Mouse (Mus musculus): Measurements from ENCODE around the gene Rapsn. TPM values are rescaled to one million over a fixed set of nuclear protein-coding genes. Genes with fewer than 3 reads are reported as not detected.
A peak's percentile ranks its signal among the peaks of the same experiment; 100 is the strongest.

Gene Rapsn
- polyA plus RNA-seq, 1 experiment from 2014 or later, result 40.9 TPM

DNA sequence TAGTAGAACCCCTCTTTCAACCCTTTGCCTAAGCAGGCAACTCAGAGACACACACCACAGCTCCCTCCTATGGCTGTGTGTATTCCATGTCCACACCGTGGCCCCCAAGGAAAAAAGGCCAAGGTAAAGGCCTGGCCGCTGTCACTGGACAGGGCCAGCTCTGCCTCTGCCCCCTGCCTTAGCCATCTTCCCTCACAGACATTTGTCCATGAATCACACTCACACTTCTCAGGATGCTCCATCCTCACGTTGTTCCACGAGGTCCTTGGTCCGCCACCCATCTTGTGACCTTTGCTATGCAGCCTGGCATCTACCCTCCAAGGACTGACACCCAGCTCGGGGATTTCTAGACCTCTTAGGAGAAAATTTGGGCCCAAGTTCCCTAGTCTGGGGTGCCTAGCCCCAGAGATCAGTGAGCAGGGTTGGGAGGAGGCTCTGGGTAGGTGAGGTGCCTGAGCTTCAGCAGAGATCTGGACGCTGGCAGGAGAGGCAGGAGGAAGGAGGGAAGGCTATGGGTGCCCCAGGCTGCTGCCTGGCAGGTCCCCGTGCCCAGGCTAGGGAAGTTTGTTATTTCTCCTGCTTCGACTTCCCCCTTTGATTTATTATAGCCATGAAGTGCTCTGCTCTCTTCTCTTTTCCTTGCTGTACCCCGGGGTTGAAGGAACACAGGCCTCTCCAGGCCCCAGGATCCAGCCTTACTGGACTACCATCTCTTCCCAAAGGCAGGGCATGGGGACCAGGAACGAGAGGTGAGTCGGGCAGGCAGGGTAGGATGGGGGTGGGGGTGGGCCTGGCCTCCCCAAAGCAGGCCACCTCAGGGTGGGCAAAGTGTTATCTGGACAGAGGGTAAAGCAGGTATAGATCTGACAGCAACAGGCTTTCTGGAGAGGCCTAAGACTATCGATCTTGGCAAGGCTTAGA, 46.6 kb downstream of the Rapsn start, which contains the start of gene Spi1:
Spi1 (plus strand) TSS at position 616 of the 921 bp plus-strand sequence.
- Histone ChIP-seq H3K4me1 (ENCODE audit: control insufficient read depth, insufficient read depth, low read length) (peaks cover 7% of the 10 kb centered on the region; the same call in 1 of the 2 replicates), H3K27me3 (ENCODE audit: control insufficient read depth, insufficient read depth, low read length) (no peaks in the 10 kb centered on the region), H3K9me3 (replicated peaks; ENCODE audit: control insufficient read depth, low read length) (no peaks in the 10 kb centered on the region), H3K9ac (ENCODE audit: low read length) (no peak within 1 kb of the TSS), H3K36me3 (ENCODE audit: control insufficient read depth, insufficient read depth) (no peaks in the 10 kb centered on the region), H3K4me3 (ENCODE audit: low read length) (no peak within 1 kb of the TSS), H3K4me2 (ENCODE audit: low read depth, low read length) (no peak within 1 kb of the TSS), H3K27ac (ENCODE audit: low read length) (peak within 1 kb of the TSS; percentile 46)
- ATAC-seq (replicated peaks; ENCODE audit: extremely low read depth, insufficient read depth, low FRiP score), result no peak
- 73% methylated on average over 13 of the region's 13 CpGs for WGBS

DNA sequence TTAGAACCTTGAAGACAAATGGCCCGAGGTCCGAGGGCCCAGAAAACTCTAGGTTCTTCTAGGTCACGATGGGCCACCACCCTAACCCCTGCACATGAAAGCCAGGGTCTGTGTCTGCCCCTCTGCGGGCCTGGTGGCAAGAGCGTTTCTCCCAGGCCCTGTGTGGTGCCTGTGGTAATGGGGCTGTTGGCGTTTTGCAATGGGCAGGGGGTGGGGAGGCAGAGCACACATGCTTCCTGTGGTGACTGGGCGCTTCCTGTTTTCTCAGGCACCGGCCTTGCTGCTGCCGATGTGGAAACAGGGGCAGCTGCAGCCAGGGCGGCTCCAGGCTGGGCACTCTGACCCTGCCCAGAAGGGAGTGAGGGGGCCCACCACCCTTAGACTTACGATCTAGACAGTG, 47.4 kb downstream of the Rapsn start:
- WGBS, result 56% methylated on average over 11 of the region's 11 CpGs
- Histone ChIP-seq H3K27ac (ENCODE audit: low read length) (peak overlapping the region; percentile 46), H3K36me3 (ENCODE audit: control insufficient read depth, insufficient read depth) (no peaks in the 10 kb centered on the region), H3K9me3 (replicated peaks; ENCODE audit: control insufficient read depth, low read length) (no peaks in the 10 kb centered on the region), H3K9ac (ENCODE audit: low read length) (no peak overlapping the region), H3K4me3 (ENCODE audit: low read length) (no peak overlapping the region), H3K4me1 (ENCODE audit: control insufficient read depth, insufficient read depth, low read length) (peaks cover 7% of the 10 kb centered on the region; the same call in 1 of the 2 replicates), H3K27me3 (ENCODE audit: control insufficient read depth, insufficient read depth, low read length) (no peaks in the 10 kb centered on the region), H3K4me2 (ENCODE audit: low read depth, low read length) (no peak overlapping the region)
- ATAC-seq (replicated peaks; ENCODE audit: extremely low read depth, insufficient read depth, low FRiP score), result no peak; the same call in 1 of the 2 replicates

DNA sequence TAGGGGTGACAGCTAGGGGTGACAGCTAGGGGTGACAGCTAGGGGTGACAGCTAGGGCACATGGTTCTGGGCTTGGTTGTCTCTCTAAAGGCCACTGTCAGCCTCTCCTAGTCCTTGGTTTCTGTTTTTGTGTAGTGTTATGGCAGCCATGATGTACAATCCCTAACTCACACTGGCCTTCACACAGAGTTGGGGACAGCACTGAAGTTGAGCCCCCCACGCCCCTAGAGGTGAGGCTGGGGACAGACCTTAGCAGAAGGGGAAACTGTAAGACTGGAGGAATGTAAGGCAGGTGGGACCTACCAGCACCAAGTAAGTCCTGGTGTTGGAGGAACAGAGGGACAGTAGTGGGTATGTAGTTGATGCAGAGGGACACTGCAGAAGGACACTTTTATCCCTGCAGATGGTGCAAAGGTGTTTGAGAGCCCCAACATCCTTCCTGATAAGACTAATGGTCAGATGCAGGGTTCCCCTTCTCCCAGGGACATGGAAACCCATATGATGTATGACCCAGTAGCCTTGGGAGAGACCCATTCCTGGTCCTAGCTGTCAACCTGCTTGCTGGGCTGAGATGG, 48.0 kb downstream of the Rapsn start:
- H3K4me3 ChIP-seq (ENCODE audit: low read length), result no peak overlapping the region
- H3K4me2 ChIP-seq (ENCODE audit: low read depth, low read length), result no peak overlapping the region
- WGBS, result 61% methylated on average over 1 of the region's 1 CpGs
- H3K27ac ChIP-seq (ENCODE audit: low read length), result peak overlapping the region; percentile 46; the same call in 1 of the 2 replicates
- no peak overlapping the region for H3K9ac ChIP-seq (ENCODE audit: low read length)
- no peaks in the 10 kb centered on the region for H3K27me3 ChIP-seq (ENCODE audit: control insufficient read depth, insufficient read depth, low read length)
- no peak for ATAC-seq (replicated peaks; ENCODE audit: extremely low read depth, insufficient read depth, low FRiP score)
- H3K4me1 ChIP-seq (ENCODE audit: control insufficient read depth, insufficient read depth, low read length), result peaks cover 2% of the 10 kb centered on the region; the same call in 1 of the 2 replicates
- H3K9me3 ChIP-seq (replicated peaks; ENCODE audit: control insufficient read depth, low read length), result no peaks in the 10 kb centered on the region
- no peaks in the 10 kb centered on the region for H3K36me3 ChIP-seq (ENCODE audit: control insufficient read depth, insufficient read depth)

DNA sequence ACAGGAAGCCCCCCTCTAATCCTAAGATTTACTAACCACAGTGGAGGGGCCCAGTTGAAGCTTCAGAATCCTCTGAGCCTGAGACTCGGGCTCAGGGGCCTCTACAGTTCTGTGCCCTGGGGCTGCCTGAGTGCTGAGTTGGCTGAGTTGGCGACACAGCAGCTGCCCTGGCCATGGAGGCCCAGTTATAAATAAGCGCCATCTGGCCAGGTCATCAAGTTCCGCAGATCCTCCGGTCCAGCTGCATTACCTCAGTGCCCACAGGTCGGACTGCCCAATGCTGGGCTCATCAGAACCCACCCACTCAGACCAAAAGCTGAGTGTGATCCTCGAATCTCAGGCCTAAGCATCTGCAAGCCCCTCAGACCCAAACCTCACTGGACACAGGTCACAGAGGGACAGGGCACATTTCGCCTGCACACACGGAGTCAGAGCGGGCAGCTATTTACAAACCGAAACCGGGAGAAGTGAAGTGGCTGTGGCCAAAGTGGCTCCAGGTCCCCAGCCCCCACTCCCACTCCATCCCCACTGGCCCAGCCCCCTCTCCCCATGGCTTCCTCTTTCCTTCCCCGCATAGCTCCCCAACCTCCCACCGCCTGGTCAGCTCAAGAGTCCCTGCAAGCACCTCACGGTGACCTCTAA, 48.9 kb downstream of the Rapsn start:
- 74% methylated on average over 15 of the region's 15 CpGs for WGBS
- no peaks in the 10 kb centered on the region for H3K27me3 ChIP-seq (ENCODE audit: control insufficient read depth, insufficient read depth, low read length)
- H3K36me3 ChIP-seq (ENCODE audit: control insufficient read depth, insufficient read depth), result no peaks in the 10 kb centered on the region
- H3K27ac ChIP-seq (ENCODE audit: low read length), result no peak overlapping the region
- H3K9me3 ChIP-seq (replicated peaks; ENCODE audit: control insufficient read depth, low read length), result no peaks in the 10 kb centered on the region
- no peak overlapping the region for H3K4me2 ChIP-seq (ENCODE audit: low read depth, low read length)
- no peak for ATAC-seq (replicated peaks; ENCODE audit: extremely low read depth, insufficient read depth, low FRiP score)
- H3K9ac ChIP-seq (ENCODE audit: low read length), result no peak overlapping the region
- H3K4me1 ChIP-seq (ENCODE audit: control insufficient read depth, insufficient read depth, low read length), result no peaks in the 10 kb centered on the region
- no peak overlapping the region for H3K4me3 ChIP-seq (ENCODE audit: low read length)

GRCm38 (mm10) chr2:91085494-91086391, 50.3 kb downstream of the Rapsn start:
- Histone ChIP-seq H3K27ac (ENCODE audit: low read length) (no peak overlapping the region), H3K9me3 (replicated peaks; ENCODE audit: control insufficient read depth, low read length) (no peaks in the 10 kb centered on the region), H3K4me3 (ENCODE audit: low read length) (no peak overlapping the region), H3K4me2 (ENCODE audit: low read depth, low read length) (no peak overlapping the region), H3K27me3 (ENCODE audit: control insufficient read depth, insufficient read depth, low read length) (no peaks in the 10 kb centered on the region), H3K9ac (ENCODE audit: low read length) (no peak overlapping the region), H3K36me3 (ENCODE audit: control insufficient read depth, insufficient read depth) (no peaks in the 10 kb centered on the region), H3K4me1 (ENCODE audit: control insufficient read depth, insufficient read depth, low read length) (no peaks in the 10 kb centered on the region)
- ATAC-seq (replicated peaks; ENCODE audit: extremely low read depth, insufficient read depth, low FRiP score), result no peak
- 81% methylated on average over 14 of the region's 14 CpGs for WGBS

GRCm38 (mm10) chr2:91086392-91087237, 51.2 kb downstream of the Rapsn start:
- Histone ChIP-seq H3K4me3 (ENCODE audit: low read length) (no peak overlapping the region), H3K9ac (ENCODE audit: low read length) (no peak overlapping the region), H3K27ac (ENCODE audit: low read length) (no peak overlapping the region), H3K36me3 (ENCODE audit: control insufficient read depth, insufficient read depth) (no peaks in the 10 kb centered on the region), H3K27me3 (ENCODE audit: control insufficient read depth, insufficient read depth, low read length) (no peaks in the 10 kb centered on the region), H3K4me1 (ENCODE audit: control insufficient read depth, insufficient read depth, low read length) (no peaks in the 10 kb centered on the region), H3K9me3 (replicated peaks; ENCODE audit: control insufficient read depth, low read length) (no peaks in the 10 kb centered on the region), H3K4me2 (ENCODE audit: low read depth, low read length) (no peak overlapping the region)
- no peak for ATAC-seq (replicated peaks; ENCODE audit: extremely low read depth, insufficient read depth, low FRiP score)
- 72% methylated on average over 9 of the region's 9 CpGs for WGBS

GRCm38 (mm10) chr2:91087453-91087852, 52.0 kb downstream of the Rapsn start:
- Histone ChIP-seq H3K27ac (ENCODE audit: low read length) (no peak overlapping the region), H3K9me3 (replicated peaks; ENCODE audit: control insufficient read depth, low read length) (no peaks in the 10 kb centered on the region), H3K4me3 (ENCODE audit: low read length) (no peak overlapping the region), H3K36me3 (ENCODE audit: control insufficient read depth, insufficient read depth) (no peaks in the 10 kb centered on the region), H3K27me3 (ENCODE audit: control insufficient read depth, insufficient read depth, low read length) (no peaks in the 10 kb centered on the region), H3K4me1 (ENCODE audit: control insufficient read depth, insufficient read depth, low read length) (no peaks in the 10 kb centered on the region), H3K9ac (ENCODE audit: low read length) (no peak overlapping the region), H3K4me2 (ENCODE audit: low read depth, low read length) (no peak overlapping the region)
- WGBS, result 74% methylated on average over 9 of the region's 9 CpGs
- ATAC-seq (replicated peaks; ENCODE audit: extremely low read depth, insufficient read depth, low FRiP score), result no peak

DNA sequence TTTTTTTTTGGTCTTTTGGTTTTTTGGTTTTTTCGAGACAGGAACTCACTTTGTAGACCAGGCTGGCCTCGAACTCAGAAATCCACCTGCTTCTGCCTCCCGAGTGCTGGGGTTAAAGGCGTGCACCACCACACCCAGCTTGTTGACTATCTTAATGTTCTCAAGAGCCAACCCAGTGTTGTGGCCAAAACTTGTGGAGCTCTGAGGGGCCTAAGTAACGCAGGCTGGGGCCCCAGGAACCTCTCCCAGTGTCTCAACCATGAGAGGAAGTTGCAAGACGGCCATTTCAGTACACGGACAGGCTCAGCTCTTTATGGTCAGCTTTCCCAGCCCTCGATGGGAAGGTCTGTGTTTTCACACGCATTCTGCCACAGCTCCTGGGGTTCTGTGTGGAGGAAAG, 53.6 kb downstream of the Rapsn start:
- Histone ChIP-seq H3K4me3 (ENCODE audit: low read length) (no peak overlapping the region), H3K27me3 (ENCODE audit: control insufficient read depth, insufficient read depth, low read length) (no peaks in the 10 kb centered on the region), H3K9me3 (replicated peaks; ENCODE audit: control insufficient read depth, low read length) (no peaks in the 10 kb centered on the region), H3K4me2 (ENCODE audit: low read depth, low read length) (no peak overlapping the region), H3K36me3 (ENCODE audit: control insufficient read depth, insufficient read depth) (no peaks in the 10 kb centered on the region), H3K4me1 (ENCODE audit: control insufficient read depth, insufficient read depth, low read length) (no peaks in the 10 kb centered on the region), H3K27ac (ENCODE audit: low read length) (no peak overlapping the region), H3K9ac (ENCODE audit: low read length) (no peak overlapping the region)
- no peak for ATAC-seq (replicated peaks; ENCODE audit: extremely low read depth, insufficient read depth, low FRiP score)
- 75% methylated on average over 9 of the region's 9 CpGs for WGBS
